Mouse (Mus musculus): ENCODE results near the gene Ubr3. TPM values are rescaled to one million over a fixed set of nuclear protein-coding genes. Genes with fewer than 3 reads are reported as not detected.

Gene Ubr3
- polyA plus RNA-seq, 1 experiment from 2014 or later = 10.9 TPM

GRCm38 (mm10) chr2:69994779-69995178, 97.7 kb downstream of the Ubr3 start:
- no peaks in the 10 kb centered on the region for H3K27me3 ChIP-seq (replicated peaks)
- H3K4me1 ChIP-seq (replicated peaks) = no peaks in the 10 kb centered on the region
- no peak overlapping the region for H3K27ac ChIP-seq
- no peak for ATAC-seq
- peaks cover 5% of the 10 kb centered on the region for H3K36me3 ChIP-seq
- H3K4me3 ChIP-seq (replicated peaks) = no peak overlapping the region
- H3K4me2 ChIP-seq (replicated peaks) = no peak overlapping the region
- WGBS = 57% methylated on average over 2 of the region's 2 CpGs
- no peaks in the 10 kb centered on the region for H3K9me3 ChIP-seq
- H3K9ac ChIP-seq = no peak overlapping the region

GRCm38 (mm10) chr2:69999097-69999770, 102.2 kb downstream of the Ubr3 start:
- no peak for ATAC-seq
- no peak overlapping the region for H3K4me2 ChIP-seq (replicated peaks)
- 93% methylated on average over 7 of the region's 7 CpGs for WGBS

GRCm38 (mm10) chr2:70000316-70000715, 103.3 kb downstream of the Ubr3 start:
- Histone ChIP-seq H3K36me3 (no peaks in the 10 kb centered on the region), H3K27me3 (replicated peaks) (no peaks in the 10 kb centered on the region), H3K9ac (no peak overlapping the region), H3K9me3 (no peaks in the 10 kb centered on the region), H3K4me3 (replicated peaks) (no peak overlapping the region), H3K4me1 (replicated peaks) (no peaks in the 10 kb centered on the region), H3K4me2 (replicated peaks) (no peak overlapping the region), H3K27ac (no peak overlapping the region)
- no peak for ATAC-seq
- WGBS = 88% methylated on average over 6 of the region's 6 CpGs

More at GRCm38 (mm10) chr2:69999097-69999770, 102.2 kb downstream of the Ubr3 start:
- H3K27ac ChIP-seq = no peak overlapping the region
- no peaks in the 10 kb centered on the region for H3K36me3 ChIP-seq
- no peaks in the 10 kb centered on the region for H3K27me3 ChIP-seq (replicated peaks)
- no peaks in the 10 kb centered on the region for H3K9me3 ChIP-seq
- H3K4me1 ChIP-seq (replicated peaks) = no peaks in the 10 kb centered on the region
- no peak overlapping the region for H3K4me3 ChIP-seq (replicated peaks)
- H3K9ac ChIP-seq = no peak overlapping the region

- no peaks in the 10 kb centered on the region for H3K27me3 ChIP-seq (replicated peaks)
- H3K4me3 ChIP-seq (replicated peaks) = no peak overlapping the region
- no peaks in the 10 kb centered on the region for H3K4me1 ChIP-seq (replicated peaks)
- H3K9me3 ChIP-seq = no peaks in the 10 kb centered on the region
- H3K27ac ChIP-seq = no peak overlapping the region
- no peak for ATAC-seq
- 96% methylated on average over 2 of the region's 2 CpGs for WGBS
- no peak overlapping the region for H3K4me2 ChIP-seq (replicated peaks)
- H3K36me3 ChIP-seq = no peaks in the 10 kb centered on the region; the same call in 1 of the 2 replicates
- no peak overlapping the region for H3K9ac ChIP-seq
Observed at GRCm38 (mm10) chr2:70006492-70006891, 109.4 kb downstream of the Ubr3 start.

GRCm38 (mm10) chr2:70012941-70013340, 115.9 kb downstream of the Ubr3 start:
- Histone ChIP-seq H3K36me3 (no peaks in the 10 kb centered on the region; the same call in 1 of the 2 replicates), H3K27ac (no peak overlapping the region), H3K27me3 (replicated peaks) (no peaks in the 10 kb centered on the region), H3K9ac (no peak overlapping the region), H3K9me3 (no peaks in the 10 kb centered on the region), H3K4me1 (replicated peaks) (no peaks in the 10 kb centered on the region), H3K4me2 (replicated peaks) (no peak overlapping the region), H3K4me3 (replicated peaks) (no peak overlapping the region)
- 95% methylated on average over 8 of the region's 8 CpGs for WGBS
- ATAC-seq = no peak

GRCm38 (mm10) chr2:70018236-70018635, 121.2 kb downstream of the Ubr3 start:
- no peak overlapping the region for H3K4me2 ChIP-seq (replicated peaks)
- H3K4me3 ChIP-seq (replicated peaks) = no peak overlapping the region
- H3K27ac ChIP-seq = no peak overlapping the region
- H3K27me3 ChIP-seq (replicated peaks) = no peaks in the 10 kb centered on the region
- H3K9ac ChIP-seq = no peak overlapping the region
- 56% methylated on average over 6 of the region's 6 CpGs for WGBS
- H3K9me3 ChIP-seq = no peaks in the 10 kb centered on the region
- peaks cover 7% of the 10 kb centered on the region; the same call in 1 of the 2 replicates for H3K36me3 ChIP-seq
- ATAC-seq = no peak
- H3K4me1 ChIP-seq (replicated peaks) = no peaks in the 10 kb centered on the region

GRCm38 (mm10) chr2:70024454-70024853, 127.4 kb downstream of the Ubr3 start:
- Histone ChIP-seq H3K9me3 (no peaks in the 10 kb centered on the region), H3K27me3 (replicated peaks) (no peaks in the 10 kb centered on the region), H3K4me2 (replicated peaks) (no peak overlapping the region), H3K27ac (no peak overlapping the region), H3K9ac (no peak overlapping the region), H3K4me3 (replicated peaks) (no peak overlapping the region), H3K36me3 (peaks cover 7% of the 10 kb centered on the region; the same call in 1 of the 2 replicates), H3K4me1 (replicated peaks) (no peaks in the 10 kb centered on the region)
- WGBS = 92% methylated on average over 2 of the region's 2 CpGs
- no peak for ATAC-seq

DNA sequence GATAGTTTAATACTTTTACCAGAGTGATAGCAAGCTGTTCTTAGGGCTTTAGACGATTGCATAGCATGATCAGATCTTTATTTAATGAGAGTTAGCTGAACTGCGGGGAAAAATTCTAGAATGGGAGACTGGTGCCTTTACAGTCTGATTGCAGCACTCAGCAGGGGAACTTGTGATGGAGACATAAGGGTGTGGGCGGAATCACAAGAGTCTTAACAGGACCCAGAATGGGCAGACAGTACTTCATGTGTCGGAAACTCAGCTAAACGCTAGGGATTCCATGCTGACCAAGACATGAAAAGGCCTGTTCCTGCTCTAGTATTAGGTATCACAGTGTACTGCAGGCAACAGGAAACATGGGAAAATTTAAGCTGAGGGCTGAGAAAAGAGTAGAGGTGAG, 128.7 kb downstream of the Ubr3 start:
- H3K4me2 ChIP-seq (replicated peaks) = no peak overlapping the region
- no peaks in the 10 kb centered on the region for H3K4me1 ChIP-seq (replicated peaks)
- no peak overlapping the region for H3K27ac ChIP-seq
- 95% methylated on average over 5 of the region's 5 CpGs for WGBS
- ATAC-seq = no peak
- H3K27me3 ChIP-seq (replicated peaks) = no peaks in the 10 kb centered on the region
- no peak overlapping the region for H3K9ac ChIP-seq
- peaks cover 3% of the 10 kb centered on the region; the same call in 1 of the 2 replicates for H3K36me3 ChIP-seq
- H3K9me3 ChIP-seq = no peaks in the 10 kb centered on the region
- no peak overlapping the region for H3K4me3 ChIP-seq (replicated peaks)

GRCm38 (mm10) chr2:70031472-70031871, 134.4 kb downstream of the Ubr3 start:
- Histone ChIP-seq H3K4me1 (replicated peaks) (no peaks in the 10 kb centered on the region), H3K4me3 (replicated peaks) (no peak overlapping the region), H3K4me2 (replicated peaks) (no peak overlapping the region), H3K27ac (no peak overlapping the region), H3K9ac (no peak overlapping the region), H3K27me3 (replicated peaks) (no peaks in the 10 kb centered on the region), H3K9me3 (no peaks in the 10 kb centered on the region), H3K36me3 (no peaks in the 10 kb centered on the region)
- no peak for ATAC-seq
- WGBS = 75% methylated on average over 2 of the region's 2 CpGs

GRCm38 (mm10) chr2:70034895-70035294, 137.8 kb downstream of the Ubr3 start:
- 90% methylated on average over 5 of the region's 5 CpGs for WGBS
- 0 out of 2 replicates have a peak overlapping the region, but pooled peaks have one; percentile 13 for H3K27ac ChIP-seq
- H3K27me3 ChIP-seq (replicated peaks) = no peaks in the 10 kb centered on the region
- no peak overlapping the region for H3K4me3 ChIP-seq (replicated peaks)
- H3K36me3 ChIP-seq = no peaks in the 10 kb centered on the region
- H3K4me2 ChIP-seq (replicated peaks) = no peak overlapping the region
- no peak overlapping the region for H3K9ac ChIP-seq
- ATAC-seq = no peak
- H3K9me3 ChIP-seq = no peaks in the 10 kb centered on the region
- H3K4me1 ChIP-seq (replicated peaks) = no peaks in the 10 kb centered on the region

GRCm38 (mm10) chr2:70035358-70035757, 138.3 kb downstream of the Ubr3 start:
- 46% methylated on average over 1 of the region's 1 CpGs for WGBS
- Histone ChIP-seq H3K4me3 (replicated peaks) (no peak overlapping the region), H3K9ac (no peak overlapping the region), H3K9me3 (no peaks in the 10 kb centered on the region), H3K36me3 (no peaks in the 10 kb centered on the region), H3K4me2 (replicated peaks) (0 out of 2 replicates have a peak overlapping the region, but pooled peaks have one; percentile 22), H3K27me3 (replicated peaks) (no peaks in the 10 kb centered on the region), H3K27ac (peak overlapping the region; percentile 73), H3K4me1 (replicated peaks) (no peaks in the 10 kb centered on the region)
- peak; percentile 95 for ATAC-seq

DNA sequence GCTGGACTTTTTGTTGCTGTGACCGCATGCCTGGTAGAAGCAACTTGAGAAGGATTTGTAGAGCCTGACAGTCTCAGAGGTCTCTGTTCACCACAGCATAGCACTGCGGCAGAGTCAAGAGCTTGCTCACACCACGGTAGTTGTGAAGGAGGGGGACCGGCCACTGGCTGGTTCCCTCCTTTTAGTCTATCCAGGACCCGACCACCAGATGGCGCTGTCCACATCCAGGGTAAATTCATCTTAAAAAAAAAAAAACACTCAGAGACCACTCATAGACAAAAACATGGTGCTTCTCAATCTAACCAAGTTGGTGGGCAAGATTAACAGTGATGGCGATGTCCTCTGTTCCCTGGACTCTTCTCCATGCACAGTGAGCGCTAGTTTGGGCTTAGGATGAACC, 140.2 kb downstream of the Ubr3 start:
- H3K4me2 ChIP-seq (replicated peaks) = no peak overlapping the region
- no peak for ATAC-seq
- no peaks in the 10 kb centered on the region for H3K36me3 ChIP-seq
- no peaks in the 10 kb centered on the region for H3K4me1 ChIP-seq (replicated peaks)
- WGBS = 74% methylated on average over 8 of the region's 8 CpGs
- no peak overlapping the region for H3K4me3 ChIP-seq (replicated peaks)
- H3K9ac ChIP-seq = no peak overlapping the region
- no peaks in the 10 kb centered on the region for H3K27me3 ChIP-seq (replicated peaks)
- no peak overlapping the region for H3K27ac ChIP-seq
- H3K9me3 ChIP-seq = no peaks in the 10 kb centered on the region

GRCm38 (mm10) chr2:70038752-70039151, 141.7 kb downstream of the Ubr3 start, which contains the start of gene Myo3b:
Myo3b (plus strand) TSS chr2:70039126.
- no peaks in the 10 kb centered on the region for H3K36me3 ChIP-seq
- no peaks in the 10 kb centered on the region for H3K9me3 ChIP-seq
- WGBS = 34% methylated on average over 7 of the region's 7 CpGs
- H3K9ac ChIP-seq = no peak within 1 kb of the TSS
- no peak within 1 kb of the TSS for H3K4me3 ChIP-seq (replicated peaks)
- ATAC-seq = no peak
- H3K4me1 ChIP-seq (replicated peaks) = no peaks in the 10 kb centered on the region
- no peak within 1 kb of the TSS for H3K4me2 ChIP-seq (replicated peaks)
- no peak within 1 kb of the TSS for H3K27ac ChIP-seq
- no peaks in the 10 kb centered on the region for H3K27me3 ChIP-seq (replicated peaks)
